Mouse (Mus musculus) cerebral cortex, adult 2 months (tissue): ENCODE data around the gene Evl.

Experiments
- WGBS: fragments of 180-500 bp; shearing (Covaris S2); methylation state at CpG from one replicate; pipeline ENCODE4 v1.1.7; 2018; 5-methylcytosine and 5-hydroxymethylcytosine counted together

Evl gene

GRCm38 (mm10) chr12:108591586-108591985 lies 37.1 kb downstream of the Evl start:
- WGBS = 74% methylated on average over 5 of the region's 5 CpGs

GRCm38 (mm10) chr12:108592866-108593265 lies 38.3 kb downstream of the Evl start:
- 83% methylated on average over 6 of the region's 6 CpGs for WGBS

GRCm38 (mm10) chr12:108600864-108601263 lies 46.3 kb downstream of the Evl start:
- 25% methylated on average over 4 of the region's 4 CpGs for WGBS

- 37% methylated on average over 8 of the region's 8 CpGs for WGBS
Observed at GRCm38 (mm10) chr12:108601326-108601725, 46.8 kb downstream of the Evl start.

- WGBS = 29% methylated on average over 12 of the region's 12 CpGs
Observed at GRCm38 (mm10) chr12:108605521-108606281, 51.2 kb downstream of the Evl start.

GRCm38 (mm10) chr12:108606321-108606720 lies 51.8 kb downstream of the Evl start:
- WGBS = 19% methylated on average over 7 of the region's 7 CpGs

GRCm38 (mm10) chr12:108609446-108609845 lies 54.9 kb downstream of the Evl start:
- 86% methylated on average over 3 of the region's 3 CpGs for WGBS

GRCm38 (mm10) chr12:108610255-108610654 lies 55.7 kb downstream of the Evl start:
- 86% methylated on average over 4 of the region's 4 CpGs for WGBS

- WGBS = 34% methylated on average over 3 of the region's 3 CpGs
Observed at GRCm38 (mm10) chr12:108613081-108613480, 58.6 kb downstream of the Evl start.

GRCm38 (mm10) chr12:108617511-108617910 lies 63.0 kb downstream of the Evl start:
- 81% methylated on average over 7 of the region's 7 CpGs for WGBS

GRCm38 (mm10) chr12:108619853-108620416 lies 65.4 kb downstream of the Evl start:
- 85% methylated on average over 7 of the region's 7 CpGs for WGBS

GRCm38 (mm10) chr12:108622406-108622805 lies 67.9 kb downstream of the Evl start:
- WGBS = 81% methylated on average over 5 of the region's 5 CpGs

- 86% methylated on average over 1 of the region's 1 CpGs for WGBS
Observed at GRCm38 (mm10) chr12:108629556-108629955, 75.0 kb downstream of the Evl start.

GRCm38 (mm10) chr12:108630741-108631688 lies 76.5 kb downstream of the Evl start:
- WGBS = 84% methylated on average over 6 of the region's 6 CpGs

- 91% methylated on average over 1 of the region's 1 CpGs for WGBS
Observed at GRCm38 (mm10) chr12:108634031-108634430, 79.5 kb downstream of the Evl start.

- WGBS = 62% methylated on average over 4 of the region's 4 CpGs
Observed at GRCm38 (mm10) chr12:108635501-108635900, 81.0 kb downstream of the Evl start.

GRCm38 (mm10) chr12:108637440-108637839 lies 82.9 kb downstream of the Evl start:
- WGBS = 83% methylated on average over 5 of the region's 5 CpGs

GRCm38 (mm10) chr12:108639126-108639525 lies 84.6 kb downstream of the Evl start:
- WGBS = 75% methylated on average over 3 of the region's 3 CpGs

GRCm38 (mm10) chr12:108642019-108642418 lies 87.5 kb downstream of the Evl start:
- 90% methylated on average over 3 of the region's 3 CpGs for WGBS

- 90% methylated on average over 1 of the region's 1 CpGs for WGBS
Observed at GRCm38 (mm10) chr12:108646234-108646633, 91.7 kb downstream of the Evl start.

- WGBS = 43% methylated on average over 7 of the region's 7 CpGs
Observed at GRCm38 (mm10) chr12:108651053-108651660, 96.6 kb downstream of the Evl start.
